Mouse (Mus musculus) left cerebral cortex, adult 18-20 months (tissue): ENCODE results near the gene Steap1. TPM values are rescaled to one million over a fixed set of nuclear protein-coding genes. Genes with fewer than 3 reads are reported as not detected.

Experiments used
- DNase-seq, 2 experiments: peaks; one replicate each; pipeline ENCODE4 v3.0.0; 2021 to 2022; ENCODE audit warnings: low spot score in 2 of 2, mixed read lengths in 1 of 2
- total RNA-seq, 2 experiments: library from RNA; stranded (reverse); gene quantifications; 2 replicates each; pipeline ENCODE4 v1.2.3; 2021

The Steap1 gene
- total RNA-seq, 2 experiments from 2014 or later: not detected

DNA sequence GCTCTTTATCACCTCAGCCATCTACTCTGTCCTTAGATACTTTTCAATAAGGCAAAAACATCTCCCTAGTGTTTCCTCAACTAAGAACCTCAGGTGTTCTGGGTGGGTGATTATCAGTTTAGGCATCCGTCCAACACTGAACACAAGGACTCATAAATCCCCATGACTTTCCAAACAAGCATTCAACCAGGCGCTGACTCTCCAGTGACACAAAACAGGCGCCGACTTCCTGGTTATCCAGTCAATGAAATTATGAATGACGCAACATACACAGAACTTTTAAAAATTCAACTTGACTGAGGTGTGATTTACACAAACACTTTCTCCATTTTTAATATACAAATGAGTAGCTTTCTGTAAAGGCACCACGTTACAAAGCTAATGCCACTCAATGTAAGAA, 60.9 kb downstream of the Steap1 start:
- no peak for DNase-seq

DNA sequence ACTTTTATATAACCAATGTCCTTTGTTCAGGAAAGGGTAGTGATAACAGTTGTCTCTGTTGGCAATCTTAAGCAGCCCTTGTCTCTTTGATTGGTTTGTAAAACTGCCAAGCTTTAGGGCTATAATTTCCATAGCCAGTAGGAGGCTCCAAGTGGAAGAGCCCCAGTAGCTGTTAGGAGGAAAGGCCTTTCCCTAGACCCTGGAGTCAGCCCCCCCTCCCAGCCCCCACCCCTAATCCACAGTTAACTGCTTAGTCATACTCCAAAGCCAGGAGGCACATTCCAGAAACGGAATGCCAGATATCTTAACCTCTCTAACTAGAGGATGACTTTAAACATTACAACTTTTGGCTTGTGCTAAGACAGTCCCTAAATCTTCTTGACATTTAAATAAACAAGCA, 62.2 kb downstream of the Steap1 start:
- no peak for DNase-seq

Other genes starting within 250 kb of the Steap1 start
- gene Cldn12, start 234.4 kb downstream of the Steap1 start, total RNA-seq: 10 to 100 TPM; 42.7 to 50.0 TPM
- gene Gtpbp10, start 189.8 kb downstream of the Steap1 start, total RNA-seq: 1 to 10 TPM; 9.4 to 9.7 TPM
- gene Gm8773, start 175.5 kb downstream of the Steap1 start, total RNA-seq: not detected
- gene Cfap69, start 85.1 kb downstream of the Steap1 start, total RNA-seq: 10 to 100 TPM; 19.7 to 21.8 TPM
- 10 to 100 TPM in 1 of 2 experiments, 1 to 10 TPM in 1; 8.4 to 10.7 TPM for gene Steap2, start 54.7 kb downstream of the Steap1 start, total RNA-seq